Mouse (Mus musculus) liver, embryonic 13.5 days (tissue): ENCODE measurements around the gene Dhrs11. TPM values are rescaled to one million over a fixed set of nuclear protein-coding genes. Genes with fewer than 3 reads are reported as not detected.

ENCODE experiments used
- ATAC-seq: fragments of 200-750 bp; cut with Nextera tagmentation; 2 replicates; pipeline ENCODE4 v1.8.0; 2017; ENCODE audit warnings: low read depth, mild to moderate bottlenecking, moderate number of reproducible peaks, moderate library complexity
- DNase-seq: peaks from one replicate; pipeline ENCODE4 v3.0.0; 2022
- H3K27ac ChIP-seq: fragments of 300-500 bp; sonication (generic); 2 replicates; pipeline ENCODE4 v1.5.1; 2015; ENCODE audit warnings: moderate library complexity, mild to moderate bottlenecking, inconsistent platforms
- H3K27me3 ChIP-seq: fragments of 300-500 bp; sonication (generic); 2 replicates; pipeline ENCODE4 v1.6.1; 2015; ENCODE audit warnings: mild to moderate bottlenecking, inconsistent platforms
- H3K36me3 ChIP-seq: fragments of 300-500 bp; sonication (generic); 2 replicates; pipeline ENCODE4 v1.6.1; 2015; ENCODE audit warnings: mild to moderate bottlenecking, inconsistent platforms
- H3K4me1 ChIP-seq: fragments of 300-500 bp; sonication (generic); replicated peaks from 2 replicates; pipeline ENCODE4 v1.6.1; 2015; ENCODE audit warnings: inconsistent platforms
- H3K4me2 ChIP-seq: fragments of 300-500 bp; sonication (generic); 2 replicates; pipeline ENCODE4 v1.6.1; 2015; ENCODE audit warnings: inconsistent platforms, mild to moderate bottlenecking, moderate library complexity
- H3K4me3 ChIP-seq: fragments of 300-500 bp; sonication (generic); replicated peaks from 2 replicates; pipeline ENCODE4 v1.5.1; 2015; ENCODE audit warnings: mild to moderate bottlenecking, inconsistent platforms
- H3K9ac ChIP-seq: fragments of 300-500 bp; sonication (generic); 2 replicates; pipeline ENCODE4 v1.6.1; 2015; ENCODE audit warnings: mild to moderate bottlenecking, inconsistent platforms
- H3K9me3 ChIP-seq: fragments of 300-500 bp; sonication (generic); replicated peaks from 2 replicates; pipeline ENCODE4 v1.6.1; 2016; ENCODE audit warnings: inconsistent platforms
- WGBS: fragments of 180-500 bp; shearing (Covaris S2); methylation state at CpG from one replicate; pipeline ENCODE4 v1.1.7; 2015; ENCODE audit not compliant: insufficient replicate concordance; 5-methylcytosine and 5-hydroxymethylcytosine counted together
- polyA plus RNA-seq: library from polyadenylated mRNA; unstranded; fragments of >200 nt; fragmentation: Nextera tagmentation; extraction: Ambion mirVana; gene quantifications from 2 replicates; pipeline ENCODE4 v1.2.1, GENCODE M21; 2015

The Dhrs11 gene
- polyA plus RNA-seq, 1 experiment from 2014 or later = 184 TPM

DNA sequence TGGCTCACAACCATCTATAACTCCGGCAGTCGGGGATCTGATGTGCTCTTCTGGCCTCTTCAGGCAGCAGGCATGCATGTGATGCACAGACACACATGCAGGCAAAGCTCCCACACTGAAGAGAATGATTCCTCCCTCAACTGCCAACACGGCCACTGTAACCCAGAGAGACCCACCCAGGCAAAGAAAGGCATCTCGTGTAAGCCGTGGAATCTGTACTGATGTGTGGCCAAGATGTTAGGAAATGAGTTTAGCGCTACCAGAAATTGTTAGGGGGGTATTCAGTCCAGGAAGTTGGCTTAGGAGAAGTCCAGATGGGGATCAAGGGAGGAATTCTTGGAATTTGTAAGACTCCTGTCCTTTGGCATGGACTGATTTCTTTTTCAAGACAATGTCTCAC, 38.4 kb downstream of the Dhrs11 start:
- H3K36me3 ChIP-seq = no peaks in the 10 kb centered on the region
- H3K9me3 ChIP-seq = no peaks in the 10 kb centered on the region
- H3K4me1 ChIP-seq = no peaks in the 10 kb centered on the region
- H3K4me3 ChIP-seq = no peak overlapping the region
- H3K9ac ChIP-seq = no peak overlapping the region
- DNase-seq (no peak), ATAC-seq (no peak)
- no peak overlapping the region for H3K4me2 ChIP-seq
- 55% methylated on average over 6 of the region's 6 CpGs for WGBS
- H3K27me3 ChIP-seq = peaks cover 52% of the 10 kb centered on the region
- H3K27ac ChIP-seq = no peak overlapping the region

DNA sequence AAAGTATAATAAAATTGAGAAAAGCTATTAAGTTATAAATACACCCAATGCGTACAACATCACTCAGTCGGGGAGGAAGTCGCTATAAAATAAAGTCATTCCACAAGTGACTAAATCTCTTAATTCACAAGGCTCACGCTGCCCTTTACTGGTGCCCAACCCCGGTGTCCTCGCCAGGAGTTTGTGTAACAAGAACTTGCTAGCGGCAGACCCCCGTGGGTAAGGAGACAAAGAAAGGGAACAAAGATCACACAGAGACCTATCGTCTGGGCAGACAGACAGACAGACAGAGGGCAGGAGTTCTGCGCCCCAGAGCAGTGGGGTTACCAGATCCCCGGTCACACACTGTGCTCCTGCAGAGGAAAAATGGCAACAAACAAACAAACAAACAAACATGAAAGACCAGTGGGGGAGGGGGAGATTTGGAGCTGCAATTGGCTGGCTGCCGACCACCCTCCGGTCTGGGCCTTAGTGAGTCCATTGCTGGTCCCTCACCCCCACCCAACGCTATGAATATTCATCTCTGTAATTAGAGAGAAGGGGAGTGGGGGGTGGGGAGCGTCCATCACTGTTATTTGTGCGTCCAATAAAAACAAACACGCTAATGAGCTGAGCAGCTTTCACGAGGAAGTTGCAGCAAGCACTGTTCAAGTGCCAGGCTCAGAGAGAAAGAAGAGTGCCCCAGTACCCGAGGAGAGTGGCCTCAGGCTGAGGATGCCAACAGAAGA, 48.5 kb downstream of the Dhrs11 start:
- peaks cover 69% of the 10 kb centered on the region for H3K27me3 ChIP-seq
- no peaks in the 10 kb centered on the region for H3K36me3 ChIP-seq
- H3K4me2 ChIP-seq = no peak overlapping the region
- ATAC-seq (no peak), DNase-seq (no peak)
- H3K27ac ChIP-seq = no peak overlapping the region
- no peak overlapping the region for H3K9ac ChIP-seq
- no peaks in the 10 kb centered on the region for H3K4me1 ChIP-seq
- no peaks in the 10 kb centered on the region for H3K9me3 ChIP-seq
- WGBS = 8% methylated on average over 19 of the region's 19 CpGs
- no peak overlapping the region for H3K4me3 ChIP-seq

DNA sequence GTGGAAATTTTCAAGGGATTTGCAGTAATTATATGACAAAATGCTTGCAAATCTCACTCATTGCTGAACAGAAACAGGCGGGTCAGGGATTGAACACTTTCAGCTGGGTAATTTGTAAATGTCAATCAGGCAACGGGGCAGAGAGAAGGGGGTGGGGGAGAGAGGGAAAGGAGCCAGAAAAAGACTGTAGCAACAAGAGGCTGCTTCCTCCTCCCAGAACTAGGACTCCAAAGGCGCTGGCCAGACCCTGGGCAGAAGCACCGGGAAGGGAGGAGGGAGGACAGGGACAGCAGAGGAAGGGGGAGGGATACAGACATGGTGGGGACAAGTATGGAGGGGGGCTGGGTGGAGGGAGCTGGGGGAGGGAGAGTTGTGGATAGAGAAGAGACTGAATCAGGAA, 53.2 kb downstream of the Dhrs11 start:
- no peaks in the 10 kb centered on the region for H3K36me3 ChIP-seq
- no peak overlapping the region for H3K4me2 ChIP-seq
- no peak overlapping the region for H3K27ac ChIP-seq
- no peak overlapping the region for H3K9ac ChIP-seq
- no peak overlapping the region for H3K4me3 ChIP-seq
- H3K4me1 ChIP-seq = no peaks in the 10 kb centered on the region
- H3K9me3 ChIP-seq = no peaks in the 10 kb centered on the region
- peaks cover 49% of the 10 kb centered on the region for H3K27me3 ChIP-seq
- ATAC-seq (no peak), DNase-seq (no peak)
- WGBS = 6% methylated on average over 4 of the region's 4 CpGs

DNA sequence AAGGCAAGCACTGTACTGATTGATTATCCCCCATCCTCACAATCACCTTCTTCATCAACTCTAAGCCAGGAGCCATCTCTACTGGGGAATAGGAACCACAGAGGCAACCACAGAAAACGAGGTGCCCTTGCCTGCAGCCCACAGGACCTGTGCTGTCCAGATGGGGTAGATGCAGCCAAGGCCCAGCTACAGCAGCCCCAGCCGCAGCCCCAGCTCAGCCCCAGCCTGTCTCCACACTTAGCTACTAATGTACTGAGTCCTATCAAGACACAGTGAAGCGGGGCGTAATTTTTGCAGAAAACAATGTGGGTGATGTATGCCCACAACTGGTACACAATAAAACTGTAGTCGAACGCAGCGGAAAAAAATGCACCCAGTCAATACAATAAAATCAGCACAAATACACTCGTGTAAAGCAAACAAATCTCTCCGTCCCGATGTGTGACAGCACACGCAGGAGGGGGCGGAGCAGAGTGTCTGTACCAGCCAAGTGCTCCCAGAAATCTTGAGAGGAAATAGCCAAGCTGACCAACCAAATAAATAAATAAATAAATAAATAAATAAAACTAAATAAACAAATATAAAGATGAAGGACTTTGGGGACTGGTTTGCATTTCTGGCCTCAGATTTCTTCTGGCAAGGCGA, 53.8 kb downstream of the Dhrs11 start:
- 55% methylated on average over 13 of the region's 13 CpGs for WGBS

More for the DNA sequence above, 53.8 kb downstream of the Dhrs11 start:
- DNase-seq (no peak), ATAC-seq (no peak)
- no peak overlapping the region for H3K4me3 ChIP-seq
- H3K27ac ChIP-seq = no peak overlapping the region
- no peaks in the 10 kb centered on the region for H3K4me1 ChIP-seq
- H3K9ac ChIP-seq = no peak overlapping the region
- no peaks in the 10 kb centered on the region for H3K9me3 ChIP-seq
- H3K27me3 ChIP-seq = peaks cover 44% of the 10 kb centered on the region
- no peaks in the 10 kb centered on the region for H3K36me3 ChIP-seq
- no peak overlapping the region for H3K4me2 ChIP-seq

Other genes with a start within 250 kb of the Dhrs11 start
- 14.2 and 15.0 TPM in 2 replicates for gene Mrm1, start 9.5 kb downstream of the Dhrs11 start, polyA plus RNA-seq
- gene Ggnbp2, start 41.8 kb upstream of the Dhrs11 start, polyA plus RNA-seq = 57.8 and 62.1 TPM in 2 replicates
- 3.4 and 5.2 TPM in 2 replicates for gene Myo19, start 51.2 kb upstream of the Dhrs11 start, polyA plus RNA-seq
- 2.3 and 2.5 TPM in 2 replicates for gene Pigw, start 51.3 kb upstream of the Dhrs11 start, polyA plus RNA-seq
- gene Znhit3, start 87.4 kb upstream of the Dhrs11 start, polyA plus RNA-seq = 53.5 and 54.9 TPM in 2 replicates
- gene Car4, start 128.8 kb upstream of the Dhrs11 start, polyA plus RNA-seq = 0.97 and 1.3 TPM in 2 replicates